Mouse (Mus musculus) heart, postnatal 0 days (tissue): ENCODE data around the gene Tarm1.

ENCODE experiments used
- CTCF ChIP-seq: IDR thresholded peaks from 2 replicates; pipeline ENCODE4 v1.5.1; 2016; ENCODE audit warnings: antibody characterized with exemption, control low read depth, low read depth
- EP300 ChIP-seq: IDR thresholded peaks from 2 replicates; pipeline ENCODE4 v1.6.1; 2016; ENCODE audit warnings: antibody characterized with exemption, low read depth

GRCm38 (mm10) chr7:3448737-3449454 lies 53.5 kb downstream of the Tarm1 start:
- TF ChIP-seq CTCF (peak; percentile 81), EP300 (no peak)
